Mouse (Mus musculus) layer of hippocampus, postnatal 10 days (tissue): ENCODE data around the gene Zbtb9. TPM values are rescaled to one million over a fixed set of nuclear protein-coding genes. Genes with fewer than 3 reads are reported as not detected.
A peak's percentile ranks its signal among the peaks of the same experiment; 100 is the strongest.
"Not testable (repeated sequence)": the region's sequence is repeated elsewhere in the genome, so short reads cannot be mapped to it uniquely, and the experiment has no call there.

Experiments used
- DNase-seq, 2 experiments: peaks; one replicate each; pipeline ENCODE4 v3.0.0; 2021; ENCODE audit warnings: low spot score in 2 of 2
- long read RNA-seq: library from polyadenylated mRNA; stranded (forward); transcript quantifications from one replicate; pipeline ENCODE4 v2.0.0, GENCODE M21; 2023
- total RNA-seq, 2 experiments: library from RNA; stranded (reverse); gene quantifications; 2 replicates each; pipeline ENCODE4 v1.2.3; 2021

Zbtb9 gene
- 10 to 100 TPM; 11.8 to 14.0 TPM for total RNA-seq
- long read RNA-seq, transcript Zbtb9-201 (2 exons, 2,796 nt) = major isoform, 5 of 7 reads
- long read RNA-seq, partial matches to known transcripts = 0 of 7 reads
- long read RNA-seq, other reads (novel, unspliced or antisense) = 2 of 7 reads

DNA sequence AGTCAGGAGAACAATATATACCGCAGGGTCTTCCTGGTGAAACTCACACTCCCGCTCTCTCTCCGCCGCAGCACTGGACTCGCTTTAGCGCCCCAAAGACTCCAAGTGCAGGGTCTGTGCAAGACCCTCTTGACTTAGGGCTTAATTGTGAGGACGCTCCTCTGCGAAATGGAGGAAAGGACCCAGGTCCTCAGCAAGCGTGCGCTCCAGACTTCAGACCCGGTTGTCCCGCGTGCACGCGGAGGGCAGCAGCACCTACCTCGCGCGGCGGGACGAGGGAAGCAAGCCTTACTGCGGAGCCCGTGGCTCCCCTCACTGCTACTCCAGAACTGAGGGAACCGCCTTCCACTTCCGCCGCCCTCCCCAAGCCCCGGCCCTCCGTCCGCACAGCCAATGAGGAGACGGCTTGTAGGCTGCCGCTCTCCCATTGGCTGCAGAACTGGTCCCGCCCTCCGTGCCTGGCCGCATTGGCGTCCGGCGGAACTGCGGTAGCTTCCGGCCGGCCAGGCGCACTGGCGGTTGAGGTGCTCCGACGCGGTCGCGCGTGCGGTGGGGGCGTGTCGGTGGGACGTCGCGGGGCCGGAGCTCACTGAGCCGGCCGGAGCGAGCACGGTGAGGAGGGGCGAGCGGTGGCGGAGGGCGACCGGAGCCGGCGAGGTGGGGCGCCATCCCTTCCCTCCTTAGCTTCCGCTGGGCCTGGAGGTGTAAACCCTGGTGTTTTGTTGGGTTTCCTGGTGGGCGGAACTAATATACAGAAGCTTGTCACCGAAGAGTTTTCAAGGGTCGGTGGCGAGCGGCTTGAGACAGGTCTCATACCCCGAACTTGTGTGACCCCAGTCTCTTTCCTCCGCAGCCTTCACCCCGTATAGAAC lies at the start of gene Zbtb9:
Gene Zbtb9, plus strand, starts transcription at position 465 of the 872 bp plus-strand sequence.
- peak; percentile 94 to 98 for DNase-seq

DNA sequence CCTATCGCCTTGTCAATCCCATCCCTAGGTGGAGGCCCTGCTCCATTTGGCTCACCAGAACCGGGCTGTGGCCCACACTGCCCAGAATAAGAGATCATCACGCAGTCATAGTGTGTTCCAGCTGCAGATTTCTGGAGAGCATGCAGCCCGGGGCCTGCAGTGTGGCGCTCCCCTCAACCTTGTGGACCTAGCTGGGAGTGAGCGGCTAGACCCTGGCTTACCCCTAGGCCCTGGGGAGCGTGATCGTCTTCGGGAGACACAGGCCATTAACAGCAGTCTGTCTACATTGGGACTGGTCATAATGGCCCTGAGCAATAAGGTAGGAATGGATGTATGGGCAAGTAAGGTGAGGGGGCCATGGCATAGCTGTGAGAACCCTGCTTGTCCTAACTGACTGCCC lies 47.6 kb upstream of the Zbtb9 start:
- not testable (repeated sequence) for DNase-seq

DNA sequence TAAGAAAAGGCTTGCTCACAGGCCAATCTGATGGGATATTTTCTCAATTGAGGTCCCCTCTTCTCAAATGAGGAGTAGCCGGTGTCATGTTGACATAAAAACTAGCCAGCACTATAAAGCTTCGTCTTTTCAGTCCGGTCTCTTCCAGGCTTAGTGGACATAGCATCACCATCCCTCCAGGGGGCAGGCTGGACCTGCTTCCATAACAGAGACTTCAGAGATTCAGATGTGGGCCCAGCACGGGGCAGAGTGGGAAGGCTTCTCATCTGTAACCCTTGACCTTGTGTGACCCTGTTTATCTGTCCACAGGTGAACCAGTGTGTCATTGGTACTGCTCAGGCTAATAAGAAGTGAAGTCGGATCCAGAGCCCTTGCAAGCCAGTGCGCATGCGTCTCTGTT lies 41.2 kb upstream of the Zbtb9 start:
- DNase-seq = peak; percentile 34 to 59

DNA sequence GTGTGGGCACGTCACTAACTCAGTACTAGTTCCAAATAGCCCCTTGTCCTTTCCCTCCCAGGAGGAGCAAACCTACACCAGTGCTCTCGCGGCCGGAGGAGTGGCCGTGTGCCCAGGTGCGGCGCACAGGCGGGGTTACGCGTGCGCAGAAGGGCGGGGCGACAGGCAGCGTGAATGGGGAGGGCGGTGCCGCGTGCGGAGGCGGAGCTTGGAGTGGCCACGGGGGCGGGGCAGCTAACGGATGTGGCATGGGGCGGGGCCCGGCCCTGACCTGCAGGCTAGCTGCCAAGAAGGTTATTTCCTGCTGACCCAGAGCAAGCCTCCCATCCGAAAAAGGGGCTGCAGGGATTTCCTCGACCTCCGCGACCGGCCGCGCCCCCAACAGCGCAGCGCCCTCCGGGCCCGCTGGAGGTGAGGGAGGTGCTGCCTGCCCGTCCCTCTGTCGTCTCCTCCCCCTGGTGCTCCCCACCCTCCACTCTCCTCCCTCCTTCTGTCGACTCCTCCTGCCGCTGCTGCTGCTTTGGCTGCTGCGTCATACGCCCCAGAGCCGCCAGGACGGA lies 40.0 kb upstream of the Zbtb9 start, which contains the start of gene Phf1:
Gene Phf1, plus strand, starts transcription at position 214 of the 560 bp plus-strand sequence.
- DNase-seq = peak; percentile 92 to 96

DNA sequence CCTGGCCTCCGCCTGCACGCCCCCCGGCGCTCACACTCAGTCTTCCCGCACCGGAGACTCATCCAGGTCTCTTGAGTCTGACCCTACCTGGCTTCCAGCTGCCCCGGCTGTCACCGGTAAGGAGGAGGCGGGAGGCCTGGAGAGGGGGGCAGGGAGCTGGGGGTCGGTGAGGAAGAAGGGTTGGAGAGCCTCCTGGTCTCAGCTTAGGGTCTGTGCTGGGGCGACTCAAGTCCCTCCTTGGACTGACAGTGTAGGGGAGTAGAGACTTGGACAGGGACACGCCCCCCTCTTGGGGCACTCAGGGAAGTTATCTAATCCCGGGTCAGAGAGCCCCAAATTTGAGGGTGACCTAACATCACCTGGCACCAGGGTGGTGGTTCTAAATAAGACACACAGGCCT lies 39.5 kb upstream of the Zbtb9 start:
- DNase-seq = no peak

DNA sequence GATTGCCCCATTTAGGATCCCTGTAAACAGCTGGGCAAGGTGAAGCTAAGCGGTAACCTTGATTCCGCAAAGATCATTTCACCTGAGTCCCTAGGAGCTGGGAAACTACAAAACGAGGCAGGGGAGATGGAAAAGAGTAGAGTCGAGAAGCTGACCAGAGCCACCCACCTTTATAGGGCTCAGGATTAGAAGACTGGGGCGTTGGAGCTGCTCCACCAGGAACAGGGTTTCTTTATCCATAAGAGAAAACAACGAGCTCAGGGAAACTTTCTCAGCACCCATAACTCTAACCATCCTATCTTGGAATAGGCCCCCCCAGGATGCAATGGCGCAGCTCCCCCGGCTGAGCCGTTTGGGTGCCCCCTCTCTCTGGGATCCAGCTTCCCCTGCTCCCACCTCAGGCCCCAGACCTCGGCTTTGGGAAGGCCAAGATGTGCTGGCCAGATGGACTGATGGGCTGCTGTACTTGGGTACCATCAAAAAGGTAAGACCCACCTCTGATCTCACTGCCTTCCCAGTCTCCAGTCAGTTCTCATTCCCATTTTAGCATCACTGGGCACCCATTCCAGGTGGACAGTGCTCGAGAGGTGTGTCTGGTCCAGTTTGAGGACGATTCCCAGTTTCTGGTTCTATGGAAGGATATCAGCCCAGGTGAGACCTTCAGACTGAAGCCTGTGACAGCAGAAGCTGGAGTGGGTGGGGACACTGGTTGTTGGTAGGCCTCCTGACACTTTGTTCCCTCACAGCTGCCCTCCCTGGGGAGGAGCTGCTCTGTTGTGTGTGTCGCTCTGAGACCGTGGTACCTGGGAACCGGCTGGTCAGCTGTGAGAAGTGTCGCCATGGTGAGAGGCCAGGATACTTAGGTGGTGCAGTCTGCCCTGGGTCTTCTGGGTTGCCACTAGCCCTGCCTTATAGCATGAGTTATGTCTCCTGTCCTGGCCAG lies 38.8 kb upstream of the Zbtb9 start:
- DNase-seq = no peak

DNA sequence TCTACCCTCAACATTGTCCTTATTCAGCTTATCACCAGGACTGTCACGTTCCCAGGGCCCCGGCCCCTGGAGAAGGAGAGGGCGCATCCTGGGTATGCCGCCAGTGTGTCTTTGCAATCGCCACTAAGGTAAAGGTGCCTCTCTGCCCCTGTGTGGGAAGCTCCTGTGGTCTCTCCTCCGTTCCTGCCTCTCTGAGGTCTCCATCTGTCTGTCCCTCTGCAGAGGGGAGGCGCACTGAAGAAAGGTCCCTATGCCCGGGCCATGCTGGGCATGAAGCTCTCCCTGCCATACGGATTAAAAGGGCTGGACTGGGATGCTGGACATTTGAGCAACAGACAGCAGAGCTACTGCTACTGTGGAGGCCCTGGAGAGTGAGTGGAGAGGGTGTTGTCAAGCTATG lies 37.9 kb upstream of the Zbtb9 start:
- DNase-seq = peak in 1 of 2 experiments; percentile 13

DNA sequence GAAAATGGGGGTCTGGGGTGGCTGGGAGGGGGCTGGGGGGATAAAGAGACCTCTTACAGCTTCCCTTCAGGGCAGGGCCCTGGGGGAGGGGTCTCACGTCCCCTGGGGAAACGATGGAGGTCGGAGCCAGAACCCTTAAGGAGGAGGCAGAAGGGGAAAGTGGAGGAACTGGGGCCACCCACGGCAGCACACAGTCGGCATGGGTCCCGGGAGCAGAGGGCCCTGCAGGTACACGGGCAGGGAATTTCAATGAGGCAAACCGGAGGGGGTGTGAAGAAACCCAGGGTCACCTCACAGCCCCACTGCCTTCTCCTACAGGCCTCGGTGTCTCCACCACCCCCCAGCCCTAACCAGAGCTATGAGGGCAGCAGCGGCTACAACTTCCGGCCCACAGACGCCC lies 36.5 kb upstream of the Zbtb9 start:
- no peak for DNase-seq

DNA sequence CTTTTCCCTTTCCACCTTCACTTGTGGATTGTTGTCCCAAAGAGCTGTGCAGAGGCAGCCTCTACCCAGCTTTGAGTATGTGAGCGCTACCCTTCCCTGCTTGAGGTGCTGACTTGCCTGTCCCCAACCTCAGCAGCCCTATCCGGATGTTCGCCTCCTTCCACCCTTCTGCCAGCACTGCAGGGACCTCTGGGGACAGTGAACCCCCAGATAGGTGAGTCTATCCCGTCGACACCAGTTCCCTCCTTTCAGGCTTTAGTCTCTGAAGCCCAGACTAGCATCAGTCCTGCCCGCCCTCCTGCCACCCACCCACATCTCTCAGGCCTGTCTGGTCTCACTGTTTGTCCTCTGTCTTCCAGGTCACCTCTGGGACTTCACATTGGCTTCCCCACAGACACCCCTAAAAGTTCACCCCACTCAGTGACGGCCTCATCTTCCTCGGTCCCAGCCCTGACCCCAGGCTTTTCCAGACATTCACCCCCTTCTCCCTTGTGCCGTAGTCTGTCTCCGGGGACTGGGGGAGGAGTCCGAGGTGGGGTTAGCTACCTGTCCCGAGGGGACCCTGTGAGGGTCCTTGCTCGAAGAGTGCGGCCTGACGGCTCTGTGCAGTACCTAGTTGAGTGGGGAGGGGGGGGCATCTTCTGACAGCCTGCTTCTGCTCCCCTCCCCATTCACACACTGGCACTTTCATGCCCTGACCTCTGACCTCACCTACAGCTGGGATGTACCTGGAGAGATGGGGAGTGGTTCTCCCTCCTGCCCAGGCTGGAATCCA lies 35.9 kb upstream of the Zbtb9 start:
- no peak for DNase-seq

DNA sequence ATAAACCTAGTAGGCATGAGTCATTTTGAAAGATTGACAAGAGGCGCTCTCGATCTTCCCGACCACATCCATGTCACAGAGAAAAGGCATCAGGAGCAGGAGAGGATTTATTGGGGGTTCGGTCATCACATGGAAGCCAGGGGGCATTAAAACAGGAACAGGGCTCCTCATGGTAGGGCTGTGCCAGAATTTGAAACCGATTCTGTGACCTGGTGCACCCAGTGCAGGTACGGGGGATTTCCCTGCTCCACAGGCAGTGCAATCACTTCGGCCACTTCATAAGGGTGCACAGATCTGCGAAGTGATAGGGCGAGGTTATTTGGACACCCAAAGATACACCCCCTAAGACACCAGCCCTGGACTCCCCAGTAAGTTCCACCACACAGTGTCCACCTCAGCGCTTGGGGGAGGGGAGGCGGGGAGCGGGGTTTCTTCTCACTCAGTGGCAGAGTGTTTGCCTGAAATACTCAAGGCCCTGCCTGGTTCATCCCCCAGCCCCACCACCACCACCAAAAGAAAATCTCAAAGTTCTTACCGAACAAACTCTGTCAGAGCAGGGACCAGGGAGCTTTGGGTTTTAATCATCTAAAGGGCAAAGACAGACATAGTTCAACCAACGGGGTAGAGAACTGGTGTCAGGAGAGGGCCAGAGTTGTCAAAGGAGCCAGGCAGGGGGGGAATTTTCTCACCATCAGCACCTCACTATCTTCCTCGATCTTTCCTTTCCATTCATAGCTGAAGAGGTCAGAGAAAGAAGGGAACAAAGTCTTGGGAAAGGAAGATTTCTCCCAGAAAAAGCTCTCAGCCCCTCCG lies 34.9 kb upstream of the Zbtb9 start:
- DNase-seq = no peak

DNA sequence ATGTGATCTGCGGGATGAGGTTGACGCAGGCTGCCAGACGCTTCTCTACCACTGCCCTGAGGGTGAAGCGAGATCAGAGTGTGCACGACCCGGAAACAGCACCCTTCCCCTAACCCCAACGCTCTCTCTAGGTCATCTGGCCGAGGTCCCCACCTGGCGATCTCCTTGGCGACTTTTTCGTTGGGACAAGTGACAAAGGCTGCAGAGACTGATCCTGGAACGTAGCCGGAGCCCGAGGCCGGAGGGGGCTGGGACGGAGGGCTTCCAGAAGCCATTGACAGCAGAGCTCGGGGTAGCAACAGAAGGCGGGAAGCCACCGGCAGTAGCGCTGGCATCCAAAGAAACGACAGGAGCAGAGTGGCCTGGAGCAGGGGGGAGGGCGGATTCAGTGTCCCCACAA lies 34.2 kb upstream of the Zbtb9 start:
- peak in 1 of 2 experiments; percentile 55 for DNase-seq

DNA sequence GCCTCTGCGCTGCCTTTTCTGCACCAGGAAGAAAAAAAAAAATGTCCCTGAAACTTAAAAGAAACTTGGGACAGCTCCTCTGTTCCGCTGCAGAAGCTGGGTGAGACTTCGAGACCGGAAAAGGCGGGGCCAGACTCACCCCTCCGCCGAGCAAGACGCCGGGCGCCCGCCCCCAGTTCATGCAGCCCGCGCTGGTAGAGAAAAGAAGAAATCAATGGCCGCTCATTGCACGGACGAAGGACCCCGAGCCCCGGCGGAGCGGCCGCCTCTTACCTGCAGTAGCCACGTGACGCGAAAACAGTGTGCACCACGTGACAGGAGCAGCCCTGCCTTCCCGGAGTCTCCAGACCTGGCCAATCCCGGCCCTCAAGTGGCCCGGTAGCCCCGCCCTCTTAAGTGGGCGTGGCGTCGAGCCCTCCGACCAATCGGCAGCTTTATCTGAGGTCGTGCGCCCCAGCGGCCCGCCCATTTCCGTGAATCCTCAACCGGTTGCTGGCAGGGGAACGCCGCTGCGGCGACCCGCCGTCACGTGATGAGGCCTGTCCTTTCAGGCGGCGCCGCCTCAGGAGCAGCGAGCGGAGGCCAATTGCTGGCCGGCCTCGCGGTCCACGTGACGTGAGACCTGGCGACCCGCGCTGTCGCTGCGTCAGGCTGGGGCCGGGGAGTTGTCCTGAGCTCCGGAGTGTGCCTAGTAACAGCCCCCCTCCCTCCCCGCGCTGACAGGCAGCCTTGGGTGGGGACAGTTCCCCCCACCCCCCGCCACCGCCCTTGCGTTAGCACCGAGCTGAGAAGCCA lies 33.6 kb upstream of the Zbtb9 start, which contains the start of gene Cuta:
Gene Cuta, minus strand, starts transcription at position 392 of the 795 bp plus-strand sequence.
- peak; percentile 98 to 99 for DNase-seq

DNA sequence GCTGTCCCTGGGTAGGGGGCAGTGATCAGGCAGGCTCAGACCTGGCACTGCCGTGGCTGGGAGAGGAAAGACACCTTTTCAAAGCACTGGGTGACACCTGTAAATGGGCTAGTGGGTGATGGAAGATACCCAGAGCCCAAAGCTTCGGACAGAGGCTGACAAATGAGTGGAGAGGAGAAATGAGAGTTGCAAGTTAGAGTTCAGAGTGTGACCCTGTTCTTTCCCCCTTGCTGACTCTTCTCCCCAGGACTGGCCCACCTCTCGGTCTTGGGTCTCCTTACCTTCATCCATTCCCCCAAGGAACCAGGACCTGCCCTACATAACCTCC lies 33.0 kb upstream of the Zbtb9 start:
- peak in 1 of 2 experiments; percentile 20 for DNase-seq

DNA sequence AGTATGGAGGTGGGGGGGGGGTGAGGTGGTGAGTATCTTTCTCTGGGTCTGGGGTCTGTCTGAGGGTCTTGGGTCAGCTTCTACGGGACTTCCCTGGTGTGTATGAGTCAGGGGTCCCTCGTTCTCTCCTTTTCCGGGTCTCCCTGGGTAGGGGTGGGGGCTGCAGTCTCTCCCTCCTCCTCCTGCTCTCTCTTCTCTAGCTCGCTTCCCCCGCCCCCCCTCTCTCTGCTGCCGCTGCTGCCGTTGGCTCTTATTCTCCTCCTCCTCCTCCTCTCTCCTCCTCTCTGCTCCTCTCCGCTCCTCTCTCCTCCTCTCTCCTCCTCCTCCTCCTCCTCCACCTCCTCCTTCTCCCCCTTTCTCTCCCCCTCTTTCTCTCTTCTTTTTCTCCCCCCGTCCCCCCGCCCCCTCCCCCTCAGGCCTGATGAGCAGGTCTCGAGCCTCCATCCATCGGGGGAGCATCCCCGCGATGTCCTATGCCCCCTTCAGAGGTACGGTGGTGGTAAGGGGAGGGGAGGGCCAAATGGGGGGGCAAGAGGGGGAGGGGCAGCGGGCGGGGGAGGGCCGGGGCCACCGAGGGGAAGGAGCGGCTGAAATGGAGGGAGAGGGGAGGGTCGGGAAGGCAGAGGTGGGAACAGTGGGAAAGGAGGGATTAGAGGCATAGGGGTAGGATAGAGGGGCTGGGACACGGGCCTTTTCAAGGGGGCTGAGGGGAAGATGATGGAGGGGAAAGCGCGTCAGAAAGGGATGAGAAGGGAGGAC lies 31.8 kb upstream of the Zbtb9 start, which contains the start of gene Syngap1:
Gene Syngap1, plus strand, starts transcription at position 223 of the 759 bp plus-strand sequence.
- DNase-seq = peak; percentile 46 to 66

DNA sequence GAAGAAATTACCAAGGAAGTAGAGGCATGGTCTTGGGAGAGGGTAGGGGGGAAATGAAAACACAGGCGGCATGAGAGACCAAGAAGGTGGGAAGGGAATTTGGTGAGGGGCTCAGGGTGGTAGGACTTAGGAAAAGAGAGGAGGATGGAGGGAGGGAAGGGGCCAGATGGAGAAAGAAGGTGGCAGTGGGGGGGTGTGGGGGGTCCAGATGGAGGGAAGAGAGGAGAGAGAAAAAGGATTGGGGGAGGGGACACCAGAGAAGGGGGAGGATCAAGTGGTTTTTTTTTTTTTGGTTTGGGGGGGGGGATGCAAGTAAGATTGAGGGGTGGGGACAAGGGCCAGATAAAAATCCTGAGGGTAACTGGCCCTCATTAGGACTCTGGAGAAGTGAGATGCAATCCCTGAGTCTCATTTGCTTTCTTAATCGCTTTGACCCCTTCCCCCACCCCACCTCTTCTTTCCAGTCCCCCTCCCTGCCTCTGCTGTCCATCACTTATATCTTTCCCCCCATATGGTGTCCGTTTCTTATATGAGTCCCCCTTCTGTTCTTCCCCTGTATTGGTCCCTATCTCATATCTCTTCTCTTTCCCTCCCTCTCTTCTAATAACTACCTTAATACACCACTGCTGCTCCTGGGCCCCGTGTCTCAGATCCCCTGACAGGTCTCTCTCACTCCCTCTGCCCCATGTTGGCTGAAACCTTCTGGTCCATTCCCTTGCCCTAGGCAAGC lies 31.0 kb upstream of the Zbtb9 start:
- DNase-seq = peak; percentile 10 to 13

DNA sequence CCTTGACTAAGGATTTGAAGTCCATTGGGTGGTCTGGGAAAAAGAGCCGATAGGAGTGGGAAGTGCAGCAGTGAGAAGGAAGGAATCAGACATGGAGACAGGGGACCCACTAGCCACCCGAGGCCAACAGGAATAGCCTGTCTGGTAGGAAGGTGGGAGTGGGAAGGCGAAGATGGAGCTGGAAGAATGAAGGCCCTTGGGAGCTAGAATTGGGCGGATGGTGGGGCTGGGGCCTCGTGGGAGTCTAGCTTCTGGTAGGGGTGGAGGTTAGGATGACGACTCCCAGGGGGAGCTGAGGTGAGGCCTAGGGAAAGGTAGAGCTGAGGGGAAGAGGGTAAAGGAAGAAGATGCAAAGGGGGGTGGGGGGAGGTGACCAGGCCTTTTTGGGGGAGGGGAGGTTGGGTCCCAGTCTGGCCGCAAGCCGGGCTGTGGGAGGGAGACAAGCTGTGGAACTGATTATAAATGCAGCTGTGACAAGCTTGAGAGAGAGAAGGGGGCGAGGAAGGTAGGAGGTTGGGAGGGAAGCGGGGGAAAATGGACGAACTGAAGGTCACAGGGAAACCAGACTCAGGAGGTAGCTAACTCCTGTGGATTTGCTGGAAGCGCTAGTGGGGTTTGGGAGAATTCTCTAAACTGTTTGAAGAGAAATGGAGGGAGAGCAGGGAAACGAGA lies 27.0 kb upstream of the Zbtb9 start:
- DNase-seq = peak; percentile 22 to 41

DNA sequence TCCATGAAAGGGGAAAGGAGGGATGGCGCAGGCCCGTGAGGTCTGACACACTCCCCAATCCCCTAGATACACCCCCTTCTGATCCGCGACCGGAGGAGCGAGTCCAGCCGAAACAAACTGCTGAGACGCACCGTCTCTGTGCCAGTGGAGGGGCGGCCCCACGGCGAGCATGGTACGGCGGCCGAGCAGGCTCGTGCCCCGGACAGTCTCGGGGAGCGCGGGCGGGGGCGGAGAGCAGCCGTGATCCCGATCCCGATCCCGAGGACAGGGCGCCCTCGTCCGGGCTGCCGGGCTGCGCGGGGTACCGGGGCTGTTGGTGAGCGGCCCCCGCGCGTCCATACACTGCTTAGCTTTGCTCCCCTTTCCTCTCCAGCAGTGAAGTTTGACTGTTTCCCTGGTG lies 26.4 kb upstream of the Zbtb9 start:
- peak; percentile 70 to 80 for DNase-seq
